Mouse (Mus musculus): ENCODE measurements around the gene Gm38392.

Gm38392 gene

GRCm38 (mm10) chr3:88235216-88235615, 51.8 kb downstream of the Gm38392 start:
- DNase-seq = peak; percentile 48

DNA sequence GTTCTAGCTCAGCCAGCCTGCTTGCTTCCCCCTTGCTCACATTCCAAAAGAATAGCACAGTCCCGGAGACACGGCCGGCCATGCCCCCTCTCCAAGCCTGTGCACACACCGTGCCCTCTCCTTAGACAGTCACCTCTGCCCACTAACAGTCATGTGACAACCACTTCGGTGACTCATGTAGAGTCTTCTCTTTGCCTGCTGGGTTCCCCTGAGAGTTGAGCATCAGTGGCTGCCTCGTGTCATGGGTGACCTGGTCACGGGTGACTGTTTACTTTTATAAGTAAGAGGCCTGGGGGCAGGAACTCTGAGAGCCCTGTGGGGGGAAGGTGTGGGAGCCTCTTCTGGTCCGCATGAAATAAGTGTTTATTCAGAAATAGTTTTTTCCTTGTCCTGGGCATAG, 53.0 kb downstream of the Gm38392 start:
- DNase-seq = peak; percentile 3

DNA sequence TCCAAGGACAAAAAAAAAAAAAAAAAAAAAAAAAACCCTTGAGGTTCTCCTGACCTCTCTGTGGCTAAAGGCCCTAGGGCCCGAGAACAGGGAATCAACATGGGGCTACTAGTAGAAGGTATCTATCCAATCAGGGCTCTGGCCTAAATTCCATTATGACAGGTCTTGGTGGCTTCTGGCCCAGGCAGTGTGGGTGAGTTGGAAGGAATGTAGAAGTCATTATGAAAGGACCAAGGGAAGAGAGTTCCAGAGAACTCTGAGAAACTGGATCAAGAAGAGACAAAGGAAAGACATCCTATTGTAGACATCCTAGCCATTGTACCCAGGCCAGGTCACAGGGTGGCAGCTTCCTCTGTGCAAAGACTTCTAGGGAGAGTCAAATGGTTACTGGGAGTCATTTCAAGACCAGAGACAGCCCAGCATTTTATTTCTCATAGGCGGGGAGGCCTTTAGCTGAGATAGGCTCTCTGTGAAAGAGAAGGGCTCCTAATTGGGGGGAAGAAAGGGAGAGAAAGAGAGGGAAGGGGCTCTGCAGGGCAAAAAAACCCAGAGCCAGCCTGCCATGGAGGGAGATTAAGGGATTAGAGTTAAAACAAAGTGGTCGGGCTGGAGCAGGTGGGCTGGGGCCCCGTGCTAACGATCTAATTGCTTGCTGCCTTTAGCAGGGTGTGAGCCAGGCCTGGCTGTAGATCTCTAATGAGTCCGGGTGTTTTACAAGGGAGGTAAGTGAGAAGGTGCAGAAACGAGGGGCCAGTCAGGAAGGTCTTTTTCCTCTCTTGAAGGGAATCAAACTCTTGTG, 54.0 kb downstream of the Gm38392 start:
- DNase-seq = peak; percentile 5

- peak; percentile 59 for DNase-seq
Observed at GRCm38 (mm10) chr3:88232301-88232702, 54.7 kb downstream of the Gm38392 start.

- peak; percentile 66 for DNase-seq
Observed at GRCm38 (mm10) chr3:88231061-88231641, 55.9 kb downstream of the Gm38392 start.

DNA sequence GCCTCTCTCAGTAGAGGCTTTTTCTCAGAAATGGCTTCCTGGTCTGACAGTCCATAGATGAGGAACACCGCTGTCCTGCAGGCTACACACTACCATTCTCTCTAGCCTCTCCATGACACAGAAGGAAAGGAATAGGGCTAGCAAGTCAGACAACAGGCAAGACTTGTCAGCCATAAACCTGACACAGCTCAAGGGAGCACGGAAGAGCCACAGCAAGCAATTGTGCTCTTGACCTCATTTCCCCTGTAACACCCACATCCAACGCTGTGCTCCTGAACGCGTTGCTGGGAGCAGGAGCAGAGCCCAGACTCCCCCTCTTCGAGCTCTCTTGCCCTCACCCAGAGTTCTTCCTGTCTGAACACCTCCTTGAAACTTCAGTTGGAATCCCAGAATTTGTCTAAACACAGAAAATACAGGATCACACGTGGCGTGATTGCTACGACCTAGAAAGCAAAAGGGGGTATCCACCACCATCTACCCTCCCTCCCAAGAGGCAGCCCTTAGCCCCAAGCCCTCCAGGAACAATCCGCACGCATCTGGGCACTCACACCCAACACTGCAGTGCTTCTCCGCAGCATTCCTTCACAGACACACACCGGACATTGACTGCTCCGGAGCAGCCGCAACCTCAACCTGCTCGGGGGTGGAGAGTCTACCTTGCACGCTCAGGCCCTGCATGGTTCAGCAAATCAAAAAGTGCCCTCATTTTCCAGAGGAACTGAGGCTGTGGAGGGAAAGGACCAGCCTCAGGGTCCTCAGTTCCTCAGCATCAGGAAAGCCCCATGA, 56.6 kb downstream of the Gm38392 start:
- DNase-seq = no peak

DNA sequence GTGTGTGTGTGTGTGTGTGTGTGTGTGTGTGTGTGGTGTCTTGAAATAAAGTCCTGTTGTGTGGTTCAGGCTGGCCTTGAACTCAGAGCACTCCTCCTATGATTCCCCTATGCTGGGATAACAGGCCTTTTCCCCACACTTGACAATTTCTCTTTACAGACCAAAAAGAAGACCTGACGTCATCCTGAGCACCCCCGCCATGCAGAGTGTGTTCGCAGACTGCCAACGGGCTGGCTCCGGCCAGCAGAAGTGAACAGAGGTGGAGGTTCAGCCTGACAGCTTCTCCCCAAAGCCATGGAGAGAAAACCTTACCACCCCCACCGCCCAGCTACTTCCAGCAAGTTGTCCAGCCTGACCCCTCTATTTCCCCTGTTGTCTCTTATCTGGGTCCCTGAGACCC, 57.5 kb downstream of the Gm38392 start:
- DNase-seq = no peak

DNA sequence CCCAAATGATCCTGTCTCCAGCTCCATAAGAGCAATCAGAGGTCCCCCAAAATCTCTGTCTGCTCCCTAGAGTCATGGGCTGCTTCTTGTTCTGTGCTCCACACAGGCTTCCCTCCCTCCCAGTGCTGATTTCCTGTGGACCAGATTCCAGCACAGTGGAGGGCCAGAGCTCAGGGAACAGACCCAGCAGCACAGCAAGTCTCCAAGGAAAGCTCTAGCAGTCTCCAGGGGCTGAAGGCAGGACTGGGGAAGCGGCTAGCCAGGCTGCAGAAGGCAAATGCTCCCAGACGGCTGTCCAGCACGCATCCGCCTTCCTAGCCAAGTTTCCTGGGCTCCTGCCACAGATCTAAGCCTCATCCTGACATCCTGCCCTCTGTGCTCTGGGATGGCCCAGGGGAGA, 58.1 kb downstream of the Gm38392 start:
- DNase-seq = no peak

DNA sequence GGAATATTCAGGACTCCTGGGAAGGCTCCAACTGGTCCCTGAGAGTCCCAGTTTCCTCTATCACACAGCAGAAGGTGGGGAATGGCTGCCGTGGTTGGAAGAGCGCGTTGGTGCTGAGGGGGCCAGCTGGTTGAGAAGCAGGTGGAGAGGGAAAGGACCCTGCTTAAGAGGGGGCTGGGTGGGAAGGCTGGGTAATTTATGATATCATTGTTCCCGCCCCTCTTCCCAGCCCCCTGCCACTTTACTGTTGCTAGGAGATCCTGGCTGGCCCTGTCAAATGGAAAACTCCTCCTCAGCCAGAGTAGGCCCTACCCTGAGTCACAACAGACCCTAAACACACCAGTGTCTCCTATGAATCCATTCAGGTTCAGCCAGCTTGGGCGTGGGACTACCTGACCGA, 59.0 kb downstream of the Gm38392 start:
- DNase-seq = no peak

- no peak for DNase-seq
Observed at GRCm38 (mm10) chr3:88227260-88227659, 59.8 kb downstream of the Gm38392 start.

GRCm38 (mm10) chr3:88226101-88226845, 60.7 kb downstream of the Gm38392 start:
- DNase-seq = no peak

- no peak for DNase-seq
Observed at GRCm38 (mm10) chr3:88224929-88225328, 62.1 kb downstream of the Gm38392 start.

GRCm38 (mm10) chr3:88222446-88222845, 64.6 kb downstream of the Gm38392 start:
- DNase-seq = peak; percentile 75

- peak; percentile 61 for DNase-seq
Observed at GRCm38 (mm10) chr3:88221519-88222390, 65.3 kb downstream of the Gm38392 start.

DNA sequence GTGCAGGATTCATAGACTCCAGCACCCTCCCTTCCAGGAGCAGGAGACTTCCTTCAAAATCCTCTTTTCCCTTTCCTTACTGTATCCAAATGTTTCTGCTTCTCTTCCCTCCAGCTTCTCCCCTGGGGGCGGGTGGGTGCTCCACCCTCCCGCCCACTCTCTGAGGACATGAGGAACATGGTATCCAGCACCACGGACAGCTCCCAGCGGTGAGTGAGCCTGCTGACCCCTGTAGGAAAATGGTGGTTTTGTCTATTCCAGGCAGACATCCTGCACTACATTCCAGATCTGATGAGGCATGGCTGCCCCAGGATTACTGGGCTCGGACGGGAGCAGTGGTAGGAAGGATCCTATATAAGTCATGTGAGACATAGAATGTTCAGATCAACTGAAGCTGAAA, 66.2 kb downstream of the Gm38392 start:
- no peak for DNase-seq

- no peak for DNase-seq
Observed at GRCm38 (mm10) chr3:88219940-88220339, 67.1 kb downstream of the Gm38392 start.

- DNase-seq = no peak
Observed at GRCm38 (mm10) chr3:88217679-88218078, 69.3 kb downstream of the Gm38392 start.

DNA sequence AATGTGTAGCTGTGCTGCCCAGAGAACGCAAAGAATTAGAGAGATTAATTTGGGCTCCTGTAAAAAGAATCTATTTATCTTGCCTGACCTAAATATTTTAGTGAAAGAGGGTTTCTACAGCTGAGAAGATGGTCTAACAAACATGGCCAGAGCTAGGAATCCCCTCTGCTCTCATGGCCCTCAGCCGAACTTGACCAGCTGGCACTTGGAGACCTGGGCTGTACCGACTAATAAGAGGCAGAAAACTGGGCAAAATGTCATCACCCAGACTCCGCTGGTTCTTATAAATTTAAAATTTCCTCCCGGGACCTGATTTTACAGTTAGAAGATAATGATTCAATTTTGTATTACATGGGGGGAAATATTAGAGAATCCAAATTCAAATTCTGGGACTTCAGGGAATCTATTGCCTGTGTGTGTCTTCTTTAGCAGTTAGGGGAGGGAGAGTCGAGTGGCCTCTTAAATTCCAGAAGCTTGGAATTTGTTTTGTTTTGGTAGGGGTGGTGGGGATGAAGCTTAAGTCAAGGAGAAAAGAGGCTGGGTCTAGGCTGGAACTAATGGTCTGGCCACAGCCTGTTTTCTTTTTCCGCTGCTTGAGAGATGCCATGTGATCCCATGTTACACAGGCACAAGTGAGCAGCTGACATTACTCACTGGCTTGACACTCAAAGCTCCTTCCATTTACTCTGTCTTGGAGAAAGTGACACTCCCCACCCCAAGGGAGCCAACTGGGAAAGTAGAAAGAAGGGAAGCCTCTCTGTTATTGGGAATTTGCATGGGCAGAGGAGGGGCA, 70.3 kb downstream of the Gm38392 start:
- no peak for DNase-seq

DNA sequence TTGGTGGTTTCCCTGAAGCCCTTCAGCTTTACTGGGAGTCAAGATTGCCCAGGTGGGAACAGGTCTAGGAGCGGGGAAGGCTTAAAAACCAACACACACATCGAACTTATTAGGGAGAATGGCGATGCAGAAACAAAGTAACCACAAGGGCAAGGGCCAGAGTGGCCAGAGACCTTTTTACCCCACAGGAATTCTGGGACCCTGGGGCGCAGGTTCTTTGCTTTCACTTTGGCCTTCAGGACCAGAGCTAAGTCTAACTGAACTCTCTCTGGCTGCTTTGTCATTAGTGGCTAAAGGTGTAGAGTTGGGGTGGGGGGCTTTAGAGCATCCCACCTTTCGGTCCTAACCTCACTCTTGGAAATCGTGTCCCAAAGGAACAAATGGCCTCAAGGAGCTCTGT, 70.9 kb downstream of the Gm38392 start:
- DNase-seq = no peak

DNA sequence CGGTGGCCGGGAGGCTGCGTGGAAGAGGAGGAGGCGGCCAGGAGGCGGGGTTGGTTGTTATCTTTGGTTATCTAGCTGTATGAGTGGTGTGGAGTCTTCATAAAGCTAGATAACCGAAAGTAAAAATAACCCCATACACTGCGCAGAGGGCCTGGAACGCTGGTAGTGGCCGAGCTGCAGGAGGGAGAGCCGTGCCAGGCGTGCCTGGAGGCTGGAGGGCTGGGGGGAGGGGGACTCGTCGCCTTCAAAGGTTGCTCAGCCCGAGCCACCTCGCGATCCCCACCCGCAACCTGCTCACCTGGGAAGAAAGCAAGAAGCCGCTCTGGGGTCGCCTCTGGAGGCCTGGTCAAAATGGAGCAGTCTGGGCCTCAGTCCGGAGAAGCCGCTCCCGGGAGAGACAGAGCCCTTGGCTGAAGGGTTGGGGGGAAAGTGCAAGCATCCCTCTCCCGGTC, 71.4 kb downstream of the Gm38392 start:
- DNase-seq = no peak

GRCm38 (mm10) chr3:88214971-88215552, 71.9 kb downstream of the Gm38392 start:
- DNase-seq = no peak

All from right cerebral cortex, postnatal 4 days (tissue).